Mouse (Mus musculus): ENCODE data around the gene Vegfb. TPM values are rescaled to one million over a fixed set of nuclear protein-coding genes. Genes with fewer than 3 reads are reported as not detected.

Vegfb gene
- polyA plus RNA-seq (2012; rRNA removed): 8.7 and 9.8 TPM in 2 replicates

DNA sequence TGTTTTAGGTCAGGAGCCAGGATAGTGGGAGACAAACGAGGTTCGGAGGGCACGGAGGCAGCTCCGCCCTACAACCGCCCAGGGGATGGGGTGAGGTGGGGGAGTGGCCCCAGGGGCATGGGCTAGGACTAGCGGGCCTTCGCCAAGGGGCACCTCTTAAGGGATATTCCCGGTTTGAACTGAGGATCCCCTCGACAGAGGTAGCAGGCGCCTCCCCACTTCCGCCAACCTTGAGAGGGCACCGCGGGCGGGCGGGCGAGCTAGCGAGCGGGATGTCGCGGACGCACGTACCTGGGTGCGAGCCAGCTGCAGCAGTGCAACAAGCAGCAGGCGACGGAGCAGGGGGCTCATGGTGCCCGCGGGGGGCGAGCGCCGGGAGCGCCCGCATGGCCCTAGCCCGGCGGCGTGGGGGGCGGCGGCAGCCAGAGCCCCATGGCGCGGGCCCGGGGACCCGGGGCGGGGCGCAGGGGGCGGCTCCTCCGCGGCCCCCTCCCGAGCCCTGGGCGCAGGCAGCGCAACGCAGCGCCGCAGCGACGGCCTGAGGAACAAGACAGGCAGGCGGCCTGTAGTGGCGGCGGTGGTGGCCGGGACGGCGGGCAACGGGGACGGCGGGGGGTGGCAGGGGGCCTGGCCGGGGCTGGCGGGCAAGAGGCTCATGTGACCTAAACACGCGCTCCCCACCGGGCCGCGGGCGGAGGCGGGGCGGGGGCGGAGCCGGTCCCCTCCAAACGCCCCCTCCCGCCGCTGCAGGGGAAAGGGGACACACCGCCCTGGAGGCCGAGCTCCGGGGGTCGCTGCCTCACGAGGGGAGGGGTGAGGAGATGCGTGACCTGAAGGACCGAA lies at the start of gene Vegfb:
Gene Vegfb (minus strand): TSS at position 591 of the 843 bp plus-strand sequence.

DNA sequence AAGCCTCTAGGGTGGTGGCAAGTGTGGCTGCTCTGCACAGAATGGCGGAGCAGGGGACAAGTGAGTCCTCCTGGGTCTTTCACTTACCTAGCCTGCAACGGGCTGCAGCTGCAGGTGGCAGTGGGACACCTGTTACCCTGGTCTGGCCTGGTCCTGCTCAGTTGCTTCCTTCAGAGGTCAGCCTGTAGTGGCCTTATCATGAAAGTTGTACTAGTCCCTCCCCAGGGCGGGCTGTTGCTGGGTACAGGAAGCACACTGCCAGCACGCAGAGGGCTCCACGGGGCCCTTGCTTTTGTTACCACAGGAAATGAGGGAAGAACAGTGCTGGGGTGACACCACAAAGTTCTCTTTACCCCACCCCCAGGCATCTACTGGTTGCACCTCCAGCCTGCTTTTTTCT lies 31.7 kb upstream of the Vegfb start, which contains the start of gene Fermt3:
Gene Fermt3 (minus strand): TSS at position 279 of the 400 bp plus-strand sequence.

DNA sequence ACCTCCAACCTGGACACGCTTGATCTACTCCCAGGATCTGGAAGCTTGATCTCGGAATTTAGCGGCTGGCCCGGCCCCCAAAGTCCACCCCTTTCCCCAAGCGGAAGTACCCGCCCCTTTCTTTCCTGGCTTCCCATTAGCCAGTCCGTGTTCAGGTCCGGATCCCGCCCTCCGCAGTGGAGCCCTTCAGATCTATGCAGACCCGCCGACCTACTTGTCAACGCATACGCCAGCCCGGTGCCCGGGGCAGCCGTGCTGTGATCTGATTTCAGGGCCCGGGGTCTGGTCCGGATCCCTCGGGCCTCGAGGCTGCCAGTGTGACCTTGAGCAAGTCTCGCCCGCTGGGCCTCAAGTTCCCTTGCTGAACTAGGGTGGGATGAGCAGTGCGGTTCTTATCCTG lies 8.6 kb upstream of the Vegfb start, which contains the start of the genes Nudt22 and Trpt1:
Gene Nudt22 (minus strand): TSS at position 112 of the 400 bp plus-strand sequence.
Gene Trpt1 (plus strand): TSS at position 126 of the 400 bp plus-strand sequence.

DNA sequence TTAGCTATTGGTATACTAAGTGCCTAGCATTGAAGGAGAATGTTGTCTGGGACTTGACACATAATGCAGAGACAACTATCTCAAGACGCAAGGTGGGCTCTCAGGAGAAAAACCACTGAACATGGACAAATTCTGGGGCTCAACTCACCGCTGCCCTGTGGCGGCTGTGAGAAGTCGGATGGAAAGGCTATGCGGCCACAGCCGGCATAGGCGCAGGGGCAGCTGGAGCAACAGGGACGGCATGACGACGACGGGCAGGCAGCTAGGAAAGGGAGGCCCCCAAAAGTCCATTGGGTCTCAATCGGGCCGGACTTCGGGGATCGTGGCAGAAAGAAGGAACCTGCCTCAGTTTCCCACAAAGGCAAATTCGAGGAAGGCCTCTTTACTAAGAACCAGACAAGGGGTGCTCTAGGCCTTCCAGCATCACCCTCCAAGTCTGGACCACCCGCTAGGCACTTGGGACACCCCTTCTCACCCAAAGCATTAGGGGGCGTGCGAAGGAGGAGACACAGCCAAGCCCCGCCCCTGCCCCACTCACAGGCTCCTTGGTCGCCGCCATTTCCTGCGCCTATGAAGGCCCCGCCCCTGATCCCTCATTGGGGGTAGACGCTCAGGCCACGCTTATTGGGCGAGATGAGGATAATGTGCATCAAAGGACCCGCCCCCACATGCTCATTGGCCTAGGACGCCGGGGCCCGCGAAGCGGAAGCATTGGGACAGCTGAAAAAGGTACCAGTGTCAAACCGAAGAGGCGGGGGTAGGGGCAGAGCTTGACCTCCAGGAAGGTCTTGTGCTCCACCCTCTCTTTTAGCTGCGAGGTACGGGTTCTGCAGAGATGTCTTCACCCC lies 4.8 kb upstream of the Vegfb start, which contains the start of gene Dnajc4:
Gene Dnajc4 (minus strand): TSS at position 562 of the 848 bp plus-strand sequence.

DNA sequence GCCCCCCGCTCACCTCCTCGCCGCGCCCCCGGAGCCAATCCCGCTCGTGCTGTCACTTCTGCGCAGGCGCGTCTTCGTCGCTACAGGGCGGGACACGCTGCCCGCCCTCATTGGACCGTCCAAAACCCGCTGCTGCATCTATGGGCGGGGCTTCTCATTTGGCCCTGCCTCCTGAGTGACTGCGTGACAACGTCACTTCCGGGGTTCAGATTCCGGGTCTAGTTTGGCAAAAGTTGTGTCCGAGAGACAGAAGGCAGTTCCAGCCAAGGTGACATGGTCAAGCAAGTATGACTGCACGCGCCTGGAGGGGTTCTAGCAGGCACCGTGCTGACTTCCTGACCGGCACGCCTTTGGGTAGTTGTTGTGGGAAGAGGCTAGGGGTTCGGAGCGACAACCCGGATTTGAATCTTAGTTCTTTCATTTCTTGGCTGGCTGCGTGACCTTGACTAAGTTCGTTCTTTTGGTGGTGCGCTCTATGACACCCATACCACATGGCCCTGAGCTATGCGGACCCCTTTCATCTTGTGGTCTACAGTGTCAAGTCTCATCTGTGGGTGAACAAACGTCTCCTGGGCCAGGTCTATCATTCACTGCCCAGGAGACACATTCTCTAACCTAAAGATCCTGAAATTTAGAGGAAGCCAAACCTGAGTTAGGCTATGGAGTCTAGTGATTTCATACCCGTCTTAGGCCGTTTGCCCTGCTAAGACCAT lies 6.9 kb downstream of the Vegfb start, which contains the start of gene Fkbp2:
Gene Fkbp2 (minus strand): TSS at position 121 of the 713 bp plus-strand sequence.

DNA sequence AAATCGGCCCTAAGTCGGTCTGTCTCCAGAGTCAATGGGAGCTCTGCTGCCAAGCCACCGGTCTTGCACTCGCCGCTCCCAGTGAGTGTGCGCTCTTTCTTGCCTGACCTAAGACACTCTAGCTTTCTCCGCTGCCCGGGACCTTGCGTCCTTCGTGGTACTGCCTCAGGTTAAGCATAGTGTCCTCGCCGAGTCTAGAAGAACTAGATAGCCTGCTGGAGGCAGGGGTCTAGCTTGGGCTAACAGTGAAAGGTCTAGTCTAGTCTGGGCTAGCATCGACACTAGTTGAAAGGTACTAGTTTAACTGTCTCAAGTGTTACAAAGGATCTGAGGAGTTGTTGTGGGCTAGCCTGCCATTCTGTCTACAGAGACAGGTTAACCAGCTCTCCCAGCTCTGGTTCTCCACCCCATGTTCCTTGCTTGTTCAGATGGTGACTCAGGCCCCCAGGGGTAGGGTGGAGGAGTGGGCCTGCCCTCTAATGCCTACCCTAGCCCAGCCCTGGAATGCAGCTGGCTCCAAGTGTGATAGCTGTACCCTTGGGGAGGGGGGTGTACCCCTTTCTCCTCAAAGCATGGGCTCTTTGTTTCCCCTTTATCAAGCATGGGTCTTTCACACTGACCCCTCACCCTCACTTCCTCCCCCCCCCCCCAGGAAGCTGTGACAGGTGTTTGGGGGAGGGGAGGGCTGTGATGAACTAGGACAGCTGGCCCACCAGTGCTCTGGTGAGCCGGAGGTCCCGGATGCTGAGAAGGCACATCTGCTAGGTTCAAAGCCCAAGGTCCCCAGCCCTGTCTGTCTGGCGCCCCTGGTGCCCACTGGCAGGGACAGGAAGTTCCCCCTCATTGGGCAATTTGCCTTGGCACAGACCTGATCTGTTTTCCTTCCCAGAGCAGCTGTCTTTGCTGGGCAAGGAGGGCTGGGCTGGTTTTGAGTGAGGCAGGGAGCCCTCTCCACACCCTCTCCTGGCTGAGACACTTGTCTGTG lies 11.6 kb downstream of the Vegfb start, which contains the start of gene Plcb3:
Gene Plcb3 (minus strand): TSS at position 934 of the 985 bp plus-strand sequence.

DNA sequence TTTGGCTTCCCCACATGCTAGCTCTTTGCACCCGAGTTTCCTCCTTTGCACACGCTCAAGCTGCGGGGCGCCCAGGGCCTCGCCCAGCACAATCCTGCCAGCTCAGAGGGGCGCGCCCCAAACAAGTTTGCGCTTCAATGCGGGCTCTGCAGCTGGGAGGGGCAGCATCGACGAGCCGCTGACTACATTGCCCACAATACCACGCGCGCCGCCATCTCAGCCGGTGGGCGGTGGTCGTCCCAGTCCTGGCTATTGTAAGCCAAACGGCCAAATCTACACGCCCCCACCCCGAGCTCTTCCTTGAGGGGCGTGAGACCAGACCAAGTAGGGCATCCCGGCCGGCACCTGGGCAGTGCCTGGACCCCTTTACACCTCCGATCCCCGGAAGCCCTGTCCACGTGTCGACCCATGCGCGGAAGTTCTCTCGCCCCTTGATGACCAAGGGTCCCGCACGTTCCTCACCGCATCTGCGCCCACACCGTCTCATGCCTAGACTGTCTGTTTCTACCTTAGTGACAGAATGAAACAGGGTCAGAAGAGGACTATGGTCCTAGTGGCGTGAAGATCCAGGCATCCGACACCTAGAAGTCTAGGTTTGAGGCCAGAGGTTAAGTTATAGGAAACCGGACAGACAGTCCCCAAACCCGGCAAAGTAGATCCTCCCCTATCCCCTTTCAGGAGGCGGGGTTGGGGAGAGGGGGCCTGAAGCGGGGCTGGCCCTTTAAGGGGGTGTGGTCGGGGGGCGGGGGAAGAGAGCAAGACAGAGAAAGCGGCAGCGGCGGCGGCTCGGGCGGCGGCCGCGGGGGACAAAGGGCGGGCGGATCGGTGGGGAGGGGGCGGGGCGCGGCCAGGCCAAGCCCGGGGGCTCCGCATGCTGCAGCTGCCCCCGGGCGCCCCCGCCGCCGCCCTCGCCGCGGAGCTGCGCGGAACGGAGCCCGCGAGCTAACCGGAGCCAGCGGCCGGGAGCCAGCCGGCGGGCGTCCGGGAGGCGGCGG lies 12.9 kb downstream of the Vegfb start, which contains the start of gene Ppp1r14b:
Gene Ppp1r14b (plus strand): TSS at position 758 of the 995 bp plus-strand sequence.

DNA sequence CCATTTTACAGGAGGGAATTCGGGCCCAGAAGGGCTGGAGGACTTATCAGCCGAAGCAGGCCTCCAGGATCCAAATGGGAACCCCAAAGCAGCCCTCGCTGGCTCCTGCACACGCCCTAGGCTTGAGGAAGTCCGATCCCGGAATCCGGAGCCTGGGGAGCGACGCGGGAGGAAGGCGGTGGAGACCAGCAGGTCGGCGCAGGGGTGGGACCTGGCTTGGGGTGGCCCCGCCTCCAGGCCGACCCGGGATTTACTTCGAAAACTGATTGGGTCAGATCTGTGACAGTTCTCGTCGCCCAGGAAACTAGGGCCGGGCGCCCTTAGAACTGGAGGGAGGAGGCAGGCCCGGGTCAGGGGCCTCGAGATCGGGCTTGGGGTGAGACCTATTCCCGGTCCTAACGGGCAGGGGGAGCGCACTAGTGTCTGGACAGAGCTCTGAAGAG lies 45.2 kb downstream of the Vegfb start, which contains the start of gene Gpr137:
Gene Gpr137 (minus strand): TSS at position 232 of the 443 bp plus-strand sequence.

DNA sequence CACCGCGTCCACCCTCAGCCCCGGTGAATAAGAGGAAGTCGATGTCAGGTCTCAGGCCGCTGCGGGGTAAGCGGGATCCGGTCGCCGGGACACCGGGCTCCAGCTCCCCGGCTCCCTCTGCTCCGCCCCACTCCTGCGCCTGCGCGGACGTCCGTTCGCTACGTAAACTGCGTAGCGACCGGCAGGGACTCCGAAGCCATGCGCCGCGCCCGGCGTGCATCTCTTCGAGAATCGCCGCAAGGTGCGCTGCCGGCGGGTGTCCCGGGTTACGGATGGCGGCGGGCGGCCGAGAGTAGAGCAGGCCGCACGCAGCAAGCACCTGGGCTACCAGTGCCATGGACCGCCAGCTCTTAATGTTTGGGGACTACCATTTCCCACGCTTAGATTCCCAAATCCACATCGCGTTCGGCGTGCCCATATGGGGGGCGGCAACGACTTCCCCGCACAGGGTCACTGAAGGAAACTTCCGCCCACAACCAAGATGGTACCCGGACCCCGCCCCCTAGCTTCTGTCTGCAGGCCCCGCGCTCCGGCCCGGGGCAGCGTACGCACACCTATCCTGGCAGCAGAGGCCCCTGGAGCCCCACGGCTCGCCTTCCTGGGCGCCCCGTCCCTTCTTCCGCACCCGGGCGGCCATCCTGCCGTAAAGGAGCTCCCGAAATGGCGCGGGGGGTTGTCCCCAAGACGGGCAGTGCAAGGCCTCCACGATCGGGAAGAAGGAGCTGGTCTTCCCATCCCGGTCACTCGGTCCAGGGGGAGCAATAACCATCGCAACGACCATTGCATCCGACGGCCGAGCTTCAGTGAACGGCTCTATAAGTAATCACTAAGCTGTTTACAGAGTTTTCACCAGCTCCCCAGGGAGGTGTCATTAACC lies 45.8 kb downstream of the Vegfb start, which contains the start of gene Bad:
Gene Bad (plus strand): TSS at position 490 of the 877 bp plus-strand sequence.

DNA sequence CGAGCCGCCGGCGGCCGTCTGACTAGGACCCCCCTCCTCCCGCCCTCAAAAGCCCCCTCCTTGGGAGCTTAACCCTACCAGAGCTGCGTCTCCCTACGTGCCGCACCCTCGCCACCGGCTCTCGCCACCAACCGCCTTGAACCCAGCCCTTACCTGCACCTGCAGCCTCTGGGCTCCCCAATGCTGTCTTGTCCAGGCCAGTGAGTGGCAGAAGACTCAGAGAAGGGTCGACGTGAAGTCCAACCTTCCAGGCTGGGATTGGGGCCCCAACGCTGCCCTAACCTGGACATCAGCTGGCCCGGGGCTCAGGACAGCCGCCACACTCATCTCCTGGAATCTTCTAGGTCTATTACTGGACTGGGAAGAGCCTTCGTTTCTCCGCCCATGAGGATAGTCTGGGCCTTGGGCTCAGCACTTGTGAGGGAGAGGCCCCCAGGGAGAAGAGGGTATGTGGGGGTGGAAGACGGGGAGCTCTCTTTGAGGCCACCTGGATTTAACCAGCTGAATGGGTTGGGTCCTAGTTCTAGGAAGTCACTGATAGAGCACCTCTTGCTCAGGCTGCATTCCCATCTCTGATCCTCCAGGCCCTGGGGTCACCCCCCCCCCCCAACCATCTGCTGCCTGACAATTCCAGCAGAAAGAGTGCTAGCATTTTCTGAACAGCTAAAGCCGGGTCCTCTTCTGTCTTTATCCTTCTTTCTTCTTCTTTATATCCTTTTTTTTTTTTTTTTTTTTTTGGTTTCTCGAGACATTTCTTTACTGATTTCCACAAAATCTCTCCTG lies 53.1 kb downstream of the Vegfb start, which contains the start of gene Kcnk4:
Gene Kcnk4 (minus strand): TSS at position 321 of the 783 bp plus-strand sequence.

Other genes starting within 250 kb of the Vegfb start
- gene Rps6ka4, start 147.0 kb downstream of the Vegfb start, polyA plus RNA-seq (2012; rRNA removed): 3.1 and 3.5 TPM in 2 replicates
- gene Ccdc88b, start 129.4 kb downstream of the Vegfb start, polyA plus RNA-seq (2012; rRNA removed): 6.4 and 6.7 TPM in 2 replicates
- 55.7 and 59.3 TPM in 2 replicates for gene Trmt112, start 78.0 kb downstream of the Vegfb start, polyA plus RNA-seq (2012; rRNA removed)
- gene Prdx5, start 77.5 kb downstream of the Vegfb start, polyA plus RNA-seq (2012; rRNA removed): 267 and 283 TPM in 2 replicates
- 10.1 and 12.5 TPM in 2 replicates for gene Esrra, start 65.8 kb downstream of the Vegfb start, polyA plus RNA-seq (2012; rRNA removed)
- 0.08 and 0.10 TPM in 2 replicates for gene Catsperz, start 62.3 kb downstream of the Vegfb start, polyA plus RNA-seq (2012; rRNA removed)
- 0.03 TPM in 1 of 2 replicates, not detected in the other for gene Kcnk4, start 53.1 kb downstream of the Vegfb start, polyA plus RNA-seq (2012; rRNA removed)
- gene Bad, start 45.8 kb downstream of the Vegfb start, polyA plus RNA-seq (2012; rRNA removed): 22.7 and 23.0 TPM in 2 replicates
- gene Gpr137, start 45.2 kb downstream of the Vegfb start, polyA plus RNA-seq (2012; rRNA removed): 11.6 and 11.9 TPM in 2 replicates
- gene Ppp1r14b, start 12.7 kb downstream of the Vegfb start, polyA plus RNA-seq (2012; rRNA removed): 40.3 and 42.2 TPM in 2 replicates
- 9.5 and 12.1 TPM in 2 replicates for gene Plcb3, start 11.2 kb downstream of the Vegfb start, polyA plus RNA-seq (2012; rRNA removed)
- gene Fkbp2, start 7.2 kb downstream of the Vegfb start, polyA plus RNA-seq (2012; rRNA removed): 61.8 and 67.5 TPM in 2 replicates
- 10.4 and 11.7 TPM in 2 replicates for gene Dnajc4, start 4.9 kb upstream of the Vegfb start, polyA plus RNA-seq (2012; rRNA removed)
- 9.5 TPM in 2 replicates for gene Nudt22, start 8.5 kb upstream of the Vegfb start, polyA plus RNA-seq (2012; rRNA removed)
- gene Trpt1, start 8.5 kb upstream of the Vegfb start, polyA plus RNA-seq (2012; rRNA removed): 3.1 and 3.2 TPM in 2 replicates
- gene Fermt3, start 31.8 kb upstream of the Vegfb start, polyA plus RNA-seq (2012; rRNA removed): 47.6 and 60.3 TPM in 2 replicates
- gene Stip1, start 52.3 kb upstream of the Vegfb start, polyA plus RNA-seq (2012; rRNA removed): 57.8 and 59.8 TPM in 2 replicates
- gene Macrod1, start 69.2 kb upstream of the Vegfb start, polyA plus RNA-seq (2012; rRNA removed): 10.4 and 11.4 TPM in 2 replicates
- 0.02 and 0.04 TPM in 2 replicates for gene Flrt1, start 118.1 kb upstream of the Vegfb start, polyA plus RNA-seq (2012; rRNA removed)
- 35.7 and 36.7 TPM in 2 replicates for gene Otub1, start 218.7 kb upstream of the Vegfb start, polyA plus RNA-seq (2012; rRNA removed)
- gene Cox8a, start 230.0 kb upstream of the Vegfb start, polyA plus RNA-seq (2012; rRNA removed): 378 and 389 TPM in 2 replicates